Mouse (Mus musculus): ENCODE measurements around the gene Sik2. TPM values are rescaled to one million over a fixed set of nuclear protein-coding genes. Genes with fewer than 3 reads are reported as not detected.
A peak's percentile ranks its signal among the peaks of the same experiment; 100 is the strongest.

Sik2 gene
- total RNA-seq, 1 experiment = 10.0 TPM

DNA sequence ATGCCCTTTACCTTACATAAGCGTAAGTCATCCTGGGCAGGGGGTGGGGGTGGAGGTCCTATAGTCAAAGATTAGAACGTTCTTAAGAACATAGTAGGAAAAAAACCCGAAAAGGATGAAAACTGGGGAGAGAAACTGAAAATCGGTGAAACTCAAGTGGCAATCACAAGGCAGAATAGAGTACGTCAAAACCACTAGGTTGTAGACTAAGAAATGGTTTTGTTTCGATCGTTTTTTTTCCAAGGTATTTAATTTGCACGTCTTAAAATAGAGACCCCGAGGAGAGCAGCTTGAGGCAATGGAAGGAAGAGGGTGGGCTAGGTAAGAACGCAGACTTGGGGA, 1.2 kb downstream of the Sik2 start:
- no peak for DNase-seq (ENCODE audit: low read depth, low spot score)
- peaks cover 0 to 3% of the 10 kb centered on the region in 2 experiments; a peak in 2 of 4 replicates for H3K4me1 ChIP-seq (ENCODE audit: control insufficient read depth in 2 of 2, insufficient read depth in 2 of 2, low read length in 2 of 2, poor library complexity in 1 of 2)
- peak overlapping the region; percentile 87 to 99 for H3K4me3 ChIP-seq (ENCODE audit: insufficient read depth in 1 of 2, low read depth in 1 of 2, low read length in 2 of 2, poor library complexity in 1 of 2, severe bottlenecking in 1 of 2)
- peak overlapping the region; percentile 97; the same call in 1 of the 2 replicates for H3K9ac ChIP-seq (ENCODE audit: insufficient read depth, low read depth, low read length, poor library complexity, severe bottlenecking)
- H3K9me3 ChIP-seq (ENCODE audit: control insufficient read depth, insufficient read depth, low read depth, low read length) = no peaks in the 10 kb centered on the region
- TF ChIP-seq ZNF384 (IDR thresholded peaks at IDR 0.05; ENCODE audit: low read depth, low read length) (no peak), CHD2 (IDR thresholded peaks at IDR 0.05; ENCODE audit: low read depth, low read length) (no peak), MAFK (IDR thresholded peaks at IDR 0.05; ENCODE audit: insufficient read depth, low read depth, low read length) (no peak), ZC3H11A (IDR thresholded peaks at IDR 0.05; ENCODE audit: borderline replicate concordance, low read depth, low read length) (no peak), HCFC1 (IDR thresholded peaks at IDR 0.05; ENCODE audit: borderline replicate concordance, insufficient read depth, low read length) (no peak)
- H3K27ac ChIP-seq (ENCODE audit: insufficient read depth, low read depth, low read length, poor library complexity, severe bottlenecking) = no peak overlapping the region
- no peaks in the 10 kb centered on the region for H3K36me3 ChIP-seq (ENCODE audit: control insufficient read depth, insufficient read depth, low read length, poor library complexity, severe bottlenecking)
- in situ Hi-C loops (cut with MboI; ENCODE audit: low sequenced_read_pairs in 2 of 2, unreplicated experiment in 2 of 2) = loop anchor here in 1 of 2 experiments (10.0 kb wide), 1 partner anchor 143 kb away; no protein-coding TSS in a partner anchor

DNA sequence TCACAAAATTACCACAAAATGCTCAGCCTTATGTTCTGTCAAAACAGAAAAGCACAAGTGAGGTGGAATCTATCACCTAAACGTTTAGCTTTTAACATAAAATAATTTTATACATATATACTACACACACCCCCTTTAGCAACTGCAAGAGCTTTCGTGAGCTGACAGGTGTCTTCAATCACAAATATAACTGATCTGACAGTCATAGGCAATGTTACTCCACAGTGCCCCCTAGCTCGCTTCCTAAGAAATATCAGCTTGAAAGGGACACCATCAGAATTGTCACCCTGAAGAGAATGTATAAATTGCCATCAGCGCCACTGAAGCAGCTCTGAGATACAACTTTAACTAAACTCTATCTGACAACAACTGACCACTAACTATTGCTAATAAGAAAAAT, 2.0 kb downstream of the Sik2 start:
- DNase-seq (ENCODE audit: low read depth, low spot score) = peak; percentile 65
- Histone ChIP-seq H3K9me3 (ENCODE audit: control insufficient read depth, insufficient read depth, low read depth, low read length) (no peaks in the 10 kb centered on the region), H3K4me1 (ENCODE audit: control insufficient read depth in 2 of 2, insufficient read depth in 2 of 2, low read length in 2 of 2, poor library complexity in 1 of 2) (peaks cover 0 to 3% of the 10 kb centered on the region in 2 experiments; a peak in 2 of 4 replicates), H3K27ac (ENCODE audit: insufficient read depth, low read depth, low read length, poor library complexity, severe bottlenecking) (no peak overlapping the region), H3K36me3 (ENCODE audit: control insufficient read depth, insufficient read depth, low read length, poor library complexity, severe bottlenecking) (no peaks in the 10 kb centered on the region), H3K4me3 (ENCODE audit: insufficient read depth in 1 of 2, low read depth in 1 of 2, low read length in 2 of 2, poor library complexity in 1 of 2, severe bottlenecking in 1 of 2) (no peak overlapping the region), H3K9ac (ENCODE audit: insufficient read depth, low read depth, low read length, poor library complexity, severe bottlenecking) (no peak overlapping the region)
- TF ChIP-seq HCFC1 (IDR thresholded peaks at IDR 0.05; ENCODE audit: borderline replicate concordance, insufficient read depth, low read length) (no peak), ZC3H11A (IDR thresholded peaks at IDR 0.05; ENCODE audit: borderline replicate concordance, low read depth, low read length) (peak; percentile 8; the same call in 1 of the 2 replicates), CHD2 (IDR thresholded peaks at IDR 0.05; ENCODE audit: low read depth, low read length) (no peak)
- in situ Hi-C loops (cut with MboI; ENCODE audit: low sequenced_read_pairs in 2 of 2, unreplicated experiment in 2 of 2) = loop anchor here in 1 of 2 experiments (10.0 kb wide), 1 partner anchor 142 kb away; no protein-coding TSS in a partner anchor

DNA sequence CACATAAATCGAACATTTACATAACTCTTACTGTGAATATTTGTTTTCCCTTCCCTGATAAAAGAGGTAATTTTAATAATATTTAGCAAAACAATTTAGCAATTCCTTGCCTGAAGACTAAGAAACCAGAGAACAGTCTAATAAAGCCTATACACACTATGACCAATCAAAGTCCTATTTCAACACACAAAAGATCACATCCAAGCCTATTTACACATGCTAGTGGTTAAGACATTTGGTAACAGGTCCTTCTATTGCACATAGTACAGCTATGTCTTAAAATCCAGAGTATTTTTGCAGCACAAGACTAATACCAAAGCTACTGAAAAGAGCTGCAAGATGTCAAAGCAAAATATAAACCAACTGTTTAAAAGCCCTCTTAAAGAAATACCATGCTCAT, 4.8 kb downstream of the Sik2 start:
- in situ Hi-C loops (cut with MboI; ENCODE audit: low sequenced_read_pairs in 2 of 2, unreplicated experiment in 2 of 2) = loop anchor here in 1 of 2 experiments (10.0 kb wide), 1 partner anchor 139 kb away; no protein-coding TSS in a partner anchor
- no peak overlapping the region for H3K27ac ChIP-seq (ENCODE audit: insufficient read depth, low read depth, low read length, poor library complexity, severe bottlenecking)
- H3K9me3 ChIP-seq (ENCODE audit: control insufficient read depth, insufficient read depth, low read depth, low read length) = no peaks in the 10 kb centered on the region
- no peak for DNase-seq (ENCODE audit: low read depth, low spot score)
- H3K36me3 ChIP-seq (ENCODE audit: control insufficient read depth, insufficient read depth, low read length, poor library complexity, severe bottlenecking) = no peaks in the 10 kb centered on the region
- TF ChIP-seq HCFC1 (IDR thresholded peaks at IDR 0.05; ENCODE audit: borderline replicate concordance, insufficient read depth, low read length) (no peak), ZC3H11A (IDR thresholded peaks at IDR 0.05; ENCODE audit: borderline replicate concordance, low read depth, low read length) (no peak), CHD2 (IDR thresholded peaks at IDR 0.05; ENCODE audit: low read depth, low read length) (no peak), MAFK (IDR thresholded peaks at IDR 0.05; ENCODE audit: insufficient read depth, low read depth, low read length) (no peak), ZNF384 (IDR thresholded peaks at IDR 0.05; ENCODE audit: low read depth, low read length) (no peak)
- H3K4me3 ChIP-seq (ENCODE audit: insufficient read depth in 1 of 2, low read depth in 1 of 2, low read length in 2 of 2, poor library complexity in 1 of 2, severe bottlenecking in 1 of 2) = no peak overlapping the region
- H3K4me1 ChIP-seq (ENCODE audit: control insufficient read depth in 2 of 2, insufficient read depth in 2 of 2, low read length in 2 of 2, poor library complexity in 1 of 2) = peaks cover 0 to 3% of the 10 kb centered on the region in 2 experiments; a peak in 2 of 4 replicates
- H3K9ac ChIP-seq (ENCODE audit: insufficient read depth, low read depth, low read length, poor library complexity, severe bottlenecking) = no peak overlapping the region

DNA sequence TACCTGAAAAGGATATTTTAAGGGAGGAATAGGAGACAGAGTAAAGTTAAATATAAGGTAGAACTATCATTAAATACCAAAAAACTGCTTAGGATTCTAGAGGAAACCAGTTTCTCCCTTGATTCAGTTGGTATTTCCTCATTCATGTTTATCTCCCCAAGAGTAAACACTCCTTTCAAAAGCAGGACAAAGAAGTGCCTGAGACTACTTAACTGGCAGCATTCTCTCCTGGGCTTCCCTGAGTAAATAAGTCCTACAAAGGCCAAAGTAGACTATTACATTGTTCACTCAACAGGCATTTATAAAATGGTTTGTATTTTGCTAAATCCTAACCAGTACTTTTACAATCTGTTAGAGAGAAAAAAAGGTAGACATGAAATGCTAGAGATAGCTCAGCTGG, 22.2 kb downstream of the Sik2 start:
- DNase-seq (ENCODE audit: low read depth, low spot score) = peak; percentile 37
- Histone ChIP-seq H3K4me1 (ENCODE audit: control insufficient read depth in 2 of 2, insufficient read depth in 2 of 2, low read length in 2 of 2, poor library complexity in 1 of 2) (peaks cover 8% of the 10 kb centered on the region in 2 experiments; a peak in 3 of 4 replicates), H3K4me3 (ENCODE audit: insufficient read depth in 1 of 2, low read depth in 1 of 2, low read length in 2 of 2, poor library complexity in 1 of 2, severe bottlenecking in 1 of 2) (no peak overlapping the region), H3K9me3 (ENCODE audit: control insufficient read depth, insufficient read depth, low read depth, low read length) (no peaks in the 10 kb centered on the region), H3K27ac (ENCODE audit: insufficient read depth, low read depth, low read length, poor library complexity, severe bottlenecking) (no peak overlapping the region), H3K9ac (ENCODE audit: insufficient read depth, low read depth, low read length, poor library complexity, severe bottlenecking) (no peak overlapping the region), H3K36me3 (ENCODE audit: control insufficient read depth, insufficient read depth, low read length, poor library complexity, severe bottlenecking) (no peaks in the 10 kb centered on the region)
- in situ Hi-C loops (cut with MboI; ENCODE audit: low sequenced_read_pairs in 2 of 2, unreplicated experiment in 2 of 2) = no loop called here
- no peak for TF ChIP-seq ZC3H11A (IDR thresholded peaks at IDR 0.05; ENCODE audit: borderline replicate concordance, low read depth, low read length)
- no peak for TF ChIP-seq ZNF384 (IDR thresholded peaks at IDR 0.05; ENCODE audit: low read depth, low read length)
- no peak for TF ChIP-seq CHD2 (IDR thresholded peaks at IDR 0.05; ENCODE audit: low read depth, low read length)
- TF ChIP-seq MAFK (IDR thresholded peaks at IDR 0.05; ENCODE audit: insufficient read depth, low read depth, low read length) = no peak
- no peak for TF ChIP-seq HCFC1 (IDR thresholded peaks at IDR 0.05; ENCODE audit: borderline replicate concordance, insufficient read depth, low read length)

DNA sequence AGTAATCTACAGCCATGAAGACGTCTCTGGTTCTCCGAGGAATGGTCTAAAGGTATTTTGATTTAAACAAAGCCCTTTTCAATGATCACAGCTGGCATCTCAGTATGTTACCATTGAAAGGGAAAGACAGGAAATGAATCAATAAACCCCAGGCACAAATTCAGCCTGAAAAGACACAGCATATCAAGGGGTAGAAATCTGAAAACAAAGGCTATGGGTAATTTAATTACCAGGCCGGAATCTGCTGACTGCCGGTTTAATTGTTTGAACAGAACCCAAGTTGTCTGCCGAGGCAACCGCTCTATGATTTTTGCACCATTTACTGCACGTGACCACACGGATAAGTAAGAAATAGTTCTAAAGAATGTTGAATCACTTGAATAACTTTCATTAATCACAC, 22.8 kb downstream of the Sik2 start:
- H3K4me1 ChIP-seq (ENCODE audit: control insufficient read depth in 2 of 2, insufficient read depth in 2 of 2, low read length in 2 of 2, poor library complexity in 1 of 2) = peaks cover 8% of the 10 kb centered on the region in 2 experiments
- no peak overlapping the region for H3K4me3 ChIP-seq (ENCODE audit: insufficient read depth in 1 of 2, low read depth in 1 of 2, low read length in 2 of 2, poor library complexity in 1 of 2, severe bottlenecking in 1 of 2)
- in situ Hi-C loops (cut with MboI; ENCODE audit: low sequenced_read_pairs in 2 of 2, unreplicated experiment in 2 of 2) = no loop called here
- H3K36me3 ChIP-seq (ENCODE audit: control insufficient read depth, insufficient read depth, low read length, poor library complexity, severe bottlenecking) = no peaks in the 10 kb centered on the region
- TF ChIP-seq HCFC1 (IDR thresholded peaks at IDR 0.05; ENCODE audit: borderline replicate concordance, insufficient read depth, low read length) = no peak
- TF ChIP-seq CHD2 (IDR thresholded peaks at IDR 0.05; ENCODE audit: low read depth, low read length) = no peak
- no peak for TF ChIP-seq ZNF384 (IDR thresholded peaks at IDR 0.05; ENCODE audit: low read depth, low read length)
- TF ChIP-seq MAFK (IDR thresholded peaks at IDR 0.05; ENCODE audit: insufficient read depth, low read depth, low read length) = no peak
- no peak for TF ChIP-seq ZC3H11A (IDR thresholded peaks at IDR 0.05; ENCODE audit: borderline replicate concordance, low read depth, low read length)
- DNase-seq (ENCODE audit: low read depth, low spot score) = peak; percentile 25
- no peak overlapping the region for H3K9ac ChIP-seq (ENCODE audit: insufficient read depth, low read depth, low read length, poor library complexity, severe bottlenecking)
- H3K9me3 ChIP-seq (ENCODE audit: control insufficient read depth, insufficient read depth, low read depth, low read length) = no peaks in the 10 kb centered on the region
- no peak overlapping the region for H3K27ac ChIP-seq (ENCODE audit: insufficient read depth, low read depth, low read length, poor library complexity, severe bottlenecking)

All from ES-E14 (cell line).